Mouse (Mus musculus): ENCODE results near the gene Pik3ca.

DNA sequence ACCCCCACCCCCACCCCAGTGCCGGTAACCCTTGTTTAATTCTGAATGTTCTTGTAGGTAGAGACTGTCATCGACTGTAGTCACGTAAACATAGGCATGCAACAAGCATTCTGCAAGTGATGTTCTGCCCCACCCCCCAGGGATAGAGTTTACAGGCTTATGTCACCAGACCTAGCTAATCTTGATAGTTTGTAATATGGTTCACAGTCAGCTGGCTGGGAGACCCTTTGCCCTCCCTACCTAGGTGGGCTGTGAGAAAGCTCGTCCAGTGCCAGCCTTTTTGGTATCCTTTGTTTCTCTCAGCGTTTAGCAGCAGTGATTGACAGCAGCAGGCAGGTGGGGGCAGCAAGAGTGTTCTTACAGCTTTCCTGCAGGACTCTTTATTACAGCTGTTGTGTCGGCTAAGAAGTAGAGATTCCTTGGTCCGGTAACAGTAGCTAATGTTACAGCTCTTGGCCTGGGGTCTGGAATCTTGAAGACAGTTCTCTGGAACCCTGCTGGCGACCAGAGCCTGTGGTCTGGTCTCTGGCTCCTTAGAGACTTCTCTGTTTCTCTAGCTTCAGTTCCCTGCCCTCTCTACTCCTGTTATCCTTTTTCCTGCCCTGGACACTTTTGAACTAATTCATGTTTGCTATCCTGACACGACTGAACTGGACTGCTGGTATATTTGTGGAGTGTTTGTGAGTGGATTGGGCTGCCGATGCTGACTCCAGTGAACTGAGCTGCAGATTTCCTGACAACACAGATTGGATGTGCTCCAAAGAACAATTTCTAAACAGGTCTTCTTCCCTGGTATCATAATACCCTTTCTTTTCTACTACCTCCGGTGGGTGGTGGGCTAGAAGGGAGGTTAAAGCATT lies 109.1 kb downstream of the Pik3ca start:
- TF ChIP-seq CTCF (IDR thresholded peaks at IDR 0.05; ENCODE audit: control insufficient read depth, insufficient read depth, low read length), result no peak
- no peak for TF ChIP-seq POLR2A (IDR thresholded peaks at IDR 0.05; ENCODE audit: borderline replicate concordance, control insufficient read depth, low read depth, low read length)
